Mouse (Mus musculus) erythroblast, embryonic 14.5 days (primary cell): ENCODE measurements at regions not wholly inside any gene's neighbourhood (a gene's known extent, or its start where the extent isn't known, plus 50 kb on each side); places are given as distances from the start of the nearest gene placed in this dataset.

ENCODE experiments used
- H3K27me3 ChIP-seq: 2 replicates; pipeline ENCODE4 v1.6.1; 2012; ENCODE audit warnings: inconsistent platforms; ENCODE audit not compliant: control insufficient read depth
- H3K36me3 ChIP-seq: 2 replicates; pipeline ENCODE4 v1.6.1; 2012; ENCODE audit warnings: mild to moderate bottlenecking, inconsistent platforms; ENCODE audit not compliant: control insufficient read depth
- H3K4me1 ChIP-seq: 2 replicates; pipeline ENCODE4 v1.6.1; 2012; ENCODE audit warnings: inconsistent platforms; ENCODE audit not compliant: control insufficient read depth
- H3K4me3 ChIP-seq: replicated peaks from 2 replicates; pipeline ENCODE3; 2012; ENCODE audit warnings: moderate library complexity, mild to moderate bottlenecking, inconsistent platforms
- H3K9me3 ChIP-seq: 2 replicates; pipeline ENCODE4 v1.6.1; 2012; ENCODE audit warnings: low read length, inconsistent platforms, mixed read lengths; ENCODE audit not compliant: control insufficient read depth
- GATA1 ChIP-seq: IDR thresholded peaks from 2 replicates; pipeline ENCODE4 v1.6.1; 2012; ENCODE audit warnings: low read length, inconsistent platforms, mixed read lengths
- TAL1 ChIP-seq: IDR thresholded peaks from 3 replicates; pipeline ENCODE4 v1.6.1; 2012; ENCODE audit warnings: low read length, inconsistent platforms, mixed read lengths

GRCm38 (mm10) chrX:11840319-11841035 is 319.7 kb downstream of the Bcor start:
- Histone ChIP-seq H3K4me1 (no peaks in the 10 kb centered on the region), H3K4me3 (no peak overlapping the region), H3K27me3 (no peaks in the 10 kb centered on the region), H3K36me3 (no peaks in the 10 kb centered on the region), H3K9me3 (no peaks in the 10 kb centered on the region)
- TF ChIP-seq TAL1 (no peak), GATA1 (no peak)

- Histone ChIP-seq H3K9me3 (no peaks in the 10 kb centered on the region), H3K4me1 (no peaks in the 10 kb centered on the region), H3K36me3 (no peaks in the 10 kb centered on the region), H3K4me3 (no peak overlapping the region), H3K27me3 (no peaks in the 10 kb centered on the region)
- TF ChIP-seq GATA1 (no peak), TAL1 (no peak)
Observed at GRCm38 (mm10) chrX:11845566-11845965, 314.6 kb downstream of the Bcor start.

GRCm38 (mm10) chrX:11855910-11856309 is 304.2 kb downstream of the Bcor start:
- H3K27me3 ChIP-seq = no peaks in the 10 kb centered on the region; the same call in 1 of the 2 replicates

GRCm38 (mm10) chrX:11859396-11859795 is 300.8 kb downstream of the Bcor start:
- no peaks in the 10 kb centered on the region for H3K9me3 ChIP-seq
- no peaks in the 10 kb centered on the region; the same call in 1 of the 2 replicates for H3K27me3 ChIP-seq
- TF ChIP-seq TAL1 (no peak), GATA1 (no peak)
- no peak overlapping the region for H3K4me3 ChIP-seq
- no peaks in the 10 kb centered on the region for H3K36me3 ChIP-seq
- H3K4me1 ChIP-seq = no peaks in the 10 kb centered on the region

More at GRCm38 (mm10) chrX:11855910-11856309, 304.2 kb downstream of the Bcor start:
- no peaks in the 10 kb centered on the region for H3K4me1 ChIP-seq
- no peak for TF ChIP-seq TAL1
- TF ChIP-seq GATA1 = no peak
- no peaks in the 10 kb centered on the region for H3K36me3 ChIP-seq
- no peak overlapping the region for H3K4me3 ChIP-seq
- no peaks in the 10 kb centered on the region for H3K9me3 ChIP-seq

GRCm38 (mm10) chrX:11861119-11861708 is 298.9 kb downstream of the Bcor start:
- H3K4me1 ChIP-seq = no peaks in the 10 kb centered on the region
- H3K36me3 ChIP-seq = no peaks in the 10 kb centered on the region
- no peaks in the 10 kb centered on the region for H3K9me3 ChIP-seq
- H3K4me3 ChIP-seq = no peak overlapping the region
- TF ChIP-seq GATA1 (no peak), TAL1 (no peak)
- H3K27me3 ChIP-seq = no peaks in the 10 kb centered on the region; the same call in 1 of the 2 replicates

GRCm38 (mm10) chrX:11861892-11862291 is 298.3 kb downstream of the Bcor start:
- H3K4me3 ChIP-seq = no peak overlapping the region
- no peaks in the 10 kb centered on the region for H3K36me3 ChIP-seq
- no peaks in the 10 kb centered on the region; the same call in 1 of the 2 replicates for H3K27me3 ChIP-seq
- no peaks in the 10 kb centered on the region for H3K9me3 ChIP-seq
- no peaks in the 10 kb centered on the region for H3K4me1 ChIP-seq
- TF ChIP-seq GATA1 = no peak
- no peak for TF ChIP-seq TAL1

- Histone ChIP-seq H3K4me3 (no peak overlapping the region), H3K4me1 (no peaks in the 10 kb centered on the region), H3K9me3 (no peaks in the 10 kb centered on the region), H3K27me3 (no peaks in the 10 kb centered on the region; the same call in 1 of the 2 replicates), H3K36me3 (no peaks in the 10 kb centered on the region)
- TF ChIP-seq TAL1 = no peak
- no peak for TF ChIP-seq GATA1
Observed at GRCm38 (mm10) chrX:11863106-11863505, 297.0 kb downstream of the Bcor start.

- no peaks in the 10 kb centered on the region for H3K27me3 ChIP-seq
- H3K4me3 ChIP-seq = no peak overlapping the region
- no peaks in the 10 kb centered on the region for H3K4me1 ChIP-seq
- H3K36me3 ChIP-seq = no peaks in the 10 kb centered on the region
- H3K9me3 ChIP-seq = no peaks in the 10 kb centered on the region
- TF ChIP-seq GATA1 (no peak), TAL1 (no peak)
Observed at GRCm38 (mm10) chrX:11873913-11874312, 286.2 kb downstream of the Bcor start.

GRCm38 (mm10) chrX:11876636-11877035 is 283.5 kb downstream of the Bcor start:
- Histone ChIP-seq H3K27me3 (no peaks in the 10 kb centered on the region), H3K4me3 (no peak overlapping the region), H3K36me3 (no peaks in the 10 kb centered on the region), H3K4me1 (no peaks in the 10 kb centered on the region), H3K9me3 (no peaks in the 10 kb centered on the region)
- TF ChIP-seq TAL1 = no peak
- TF ChIP-seq GATA1 = no peak
